Mouse (Mus musculus) B cell, adult 62 days (primary cell): ENCODE data around the gene Hrk. TPM values are rescaled to one million over a fixed set of nuclear protein-coding genes. Genes with fewer than 3 reads are reported as not detected.

Source experiments
- total RNA-seq: library from RNA; stranded (reverse); gene quantifications from 4 replicates; pipeline ENCODE4 v1.2.4, GENCODE M21; 2023

Gene Hrk
- not detected in 4 replicates for total RNA-seq

GRCm38 (mm10) chr5:118164581-118164980 is at the start of gene Hrk:
TSS of gene Hrk (plus strand) at chr5:118164648.

GRCm38 (mm10) chr5:118154839-118155564 is 9.4 kb upstream of the Hrk start, which contains the start of gene Fbxw8:
TSS of gene Fbxw8 (minus strand) at chr5:118155464.

Other genes with a start within 250 kb of the Hrk start
- 21.0 to 39.2 TPM (median 26.1 TPM) in 4 replicates for gene Fbxo21, start 187.9 kb upstream of the Hrk start, total RNA-seq
- gene Tesc, start 136.9 kb upstream of the Hrk start, total RNA-seq: 0.60 to 1.6 TPM (median 1.2 TPM) in 3 of 4 replicates, not detected in the other
- gene Fbxw8, start 9.2 kb upstream of the Hrk start, total RNA-seq: 21.1 to 24.1 TPM (median 22.5 TPM) in 4 replicates
- 0.94 to 2.3 TPM (median 1.2 TPM) in 4 replicates for gene Rnft2, start 80.5 kb downstream of the Hrk start, total RNA-seq
- 9.6 to 11.1 TPM (median 10.6 TPM) in 4 replicates for gene 2410131K14Rik, start 80.6 kb downstream of the Hrk start, total RNA-seq